Mouse (Mus musculus) spleen, adult 2 months (tissue): ENCODE results near the gene Grid2ip.

Experiments
- CTCF ChIP-seq: fragments of 200-500 bp; IDR thresholded peaks from 2 replicates; pipeline ENCODE4 v1.5.1; 2011; ENCODE audit warnings: mild to moderate bottlenecking, inconsistent platforms; ENCODE audit not compliant: insufficient read depth, insufficient read length, insufficient replicate concordance; ENCODE audit errors: extremely low read depth
- POLR2A ChIP-seq: fragments of 200-500 bp; IDR thresholded peaks from 2 replicates; pipeline ENCODE4 v1.6.1; 2011; ENCODE audit warnings: low read depth, low read length, inconsistent platforms

DNA sequence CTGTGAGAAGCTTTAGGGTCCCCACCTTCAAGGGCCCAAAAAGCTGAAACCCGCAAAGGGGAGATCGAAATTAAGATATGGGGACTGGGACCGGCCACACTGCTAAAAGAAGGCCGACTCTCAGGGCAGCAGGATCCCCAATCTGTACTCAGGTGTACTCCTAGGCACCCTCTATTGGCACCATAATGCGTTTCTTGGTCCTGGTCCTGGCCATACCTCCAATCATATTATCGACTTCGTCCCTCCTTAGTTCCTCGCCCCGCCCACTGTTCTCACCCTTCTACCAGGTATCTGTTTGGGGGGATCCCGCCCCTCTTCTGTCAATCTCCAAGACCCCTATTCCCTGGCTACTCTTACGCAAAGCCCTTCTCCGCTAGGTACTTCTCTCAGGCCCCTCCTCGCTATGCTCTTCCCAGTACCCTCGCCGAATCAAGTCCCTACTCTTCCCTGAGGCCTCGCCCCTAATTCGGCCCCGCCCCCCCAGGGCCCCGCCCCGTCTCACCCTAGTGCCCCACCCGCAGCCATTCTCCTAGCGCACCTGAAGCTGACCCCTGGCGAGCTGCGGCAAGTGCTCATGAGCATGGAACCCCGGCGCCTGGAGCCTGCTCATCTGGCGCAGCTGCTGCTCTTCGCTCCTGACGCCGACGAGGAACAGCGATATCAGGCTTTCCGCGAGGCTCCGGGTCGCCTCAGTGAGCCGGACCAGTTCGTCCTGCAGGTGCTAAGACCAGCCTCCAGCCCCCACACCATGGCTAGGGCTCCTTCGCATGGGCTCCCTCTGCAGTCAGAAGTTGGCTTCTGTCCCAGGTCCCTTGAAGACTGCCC lies 29.9 kb downstream of the Grid2ip start:
- TF ChIP-seq POLR2A, result no peak
- TF ChIP-seq CTCF, result no peak
